Mouse (Mus musculus) frontal cortex, postnatal 25 days (tissue): Measurements from ENCODE around the gene Alox5ap.

Experiments
- DNase-seq, 2 experiments: peaks; one replicate each; pipeline ENCODE4 v3.0.0; 2022; ENCODE audit warnings: low spot score in 2 of 2

The Alox5ap gene

DNA sequence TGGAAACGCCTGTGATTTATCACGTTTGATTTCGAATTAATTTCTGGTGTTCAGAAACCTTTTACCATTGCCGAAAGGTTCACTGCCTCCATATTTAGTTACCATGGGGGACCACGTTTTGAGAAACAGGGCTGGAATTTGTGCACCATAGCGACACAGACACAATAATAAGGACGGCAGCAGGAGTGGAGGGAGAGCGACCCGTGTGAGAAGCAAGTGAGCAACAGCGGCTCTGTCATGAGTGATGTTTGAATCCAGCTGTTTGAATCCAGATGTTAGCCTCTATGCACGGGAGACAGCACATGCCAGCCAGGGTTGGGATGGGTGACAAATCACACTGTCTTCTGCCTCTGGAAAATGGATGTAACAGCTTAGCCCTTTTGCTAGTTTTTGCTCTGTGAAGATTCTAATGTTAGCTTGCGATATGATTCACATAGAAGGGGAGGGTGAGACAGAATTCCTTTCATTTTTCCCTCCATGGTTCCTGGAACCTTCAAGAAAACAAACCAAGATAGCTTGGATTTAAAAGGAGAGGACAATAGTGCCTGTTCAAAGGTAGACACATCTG lies 50.0 kb downstream of the Alox5ap start:
- DNase-seq, result no peak

DNA sequence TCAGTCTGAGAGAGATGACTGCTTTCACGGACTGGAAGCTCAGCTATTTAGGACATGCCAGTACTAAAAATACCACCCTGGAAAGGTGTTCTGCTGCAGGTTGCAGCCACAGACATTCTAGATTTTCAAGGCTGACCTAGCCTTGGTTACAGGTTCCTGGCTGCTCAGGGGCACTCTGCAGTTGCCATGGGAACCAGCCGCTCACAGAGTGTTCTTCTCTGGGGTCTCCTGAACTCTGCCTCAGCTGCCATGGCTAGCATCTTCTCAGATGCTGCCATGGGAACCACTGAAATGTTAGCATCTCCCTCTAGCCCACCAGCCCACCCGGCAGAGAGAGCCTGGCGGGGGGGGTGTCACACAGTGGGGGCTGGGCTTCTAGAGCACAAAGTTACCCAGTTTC lies 52.4 kb downstream of the Alox5ap start:
- DNase-seq, result no peak

DNA sequence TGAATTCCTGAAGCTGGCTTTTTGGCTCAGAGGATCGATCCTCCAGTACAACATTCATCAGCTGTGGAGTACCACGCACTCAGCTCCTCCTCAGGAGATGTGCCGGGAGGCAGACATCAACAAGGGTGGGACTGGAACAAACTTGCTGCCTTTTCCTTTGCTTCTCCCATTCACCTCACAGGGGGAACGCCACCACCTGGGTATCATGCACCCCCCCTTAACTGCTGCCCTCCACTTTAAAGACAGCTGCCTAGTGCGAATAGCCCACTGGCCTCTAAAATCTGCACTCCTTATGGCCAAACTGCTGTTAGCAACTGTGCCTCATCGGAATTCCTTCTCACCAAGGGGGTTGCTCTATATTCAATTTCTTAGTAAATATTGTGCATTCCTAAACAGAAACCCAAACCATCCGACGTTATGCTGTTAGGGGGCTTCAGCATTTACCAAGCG lies 55.3 kb downstream of the Alox5ap start:
- DNase-seq, result no peak

DNA sequence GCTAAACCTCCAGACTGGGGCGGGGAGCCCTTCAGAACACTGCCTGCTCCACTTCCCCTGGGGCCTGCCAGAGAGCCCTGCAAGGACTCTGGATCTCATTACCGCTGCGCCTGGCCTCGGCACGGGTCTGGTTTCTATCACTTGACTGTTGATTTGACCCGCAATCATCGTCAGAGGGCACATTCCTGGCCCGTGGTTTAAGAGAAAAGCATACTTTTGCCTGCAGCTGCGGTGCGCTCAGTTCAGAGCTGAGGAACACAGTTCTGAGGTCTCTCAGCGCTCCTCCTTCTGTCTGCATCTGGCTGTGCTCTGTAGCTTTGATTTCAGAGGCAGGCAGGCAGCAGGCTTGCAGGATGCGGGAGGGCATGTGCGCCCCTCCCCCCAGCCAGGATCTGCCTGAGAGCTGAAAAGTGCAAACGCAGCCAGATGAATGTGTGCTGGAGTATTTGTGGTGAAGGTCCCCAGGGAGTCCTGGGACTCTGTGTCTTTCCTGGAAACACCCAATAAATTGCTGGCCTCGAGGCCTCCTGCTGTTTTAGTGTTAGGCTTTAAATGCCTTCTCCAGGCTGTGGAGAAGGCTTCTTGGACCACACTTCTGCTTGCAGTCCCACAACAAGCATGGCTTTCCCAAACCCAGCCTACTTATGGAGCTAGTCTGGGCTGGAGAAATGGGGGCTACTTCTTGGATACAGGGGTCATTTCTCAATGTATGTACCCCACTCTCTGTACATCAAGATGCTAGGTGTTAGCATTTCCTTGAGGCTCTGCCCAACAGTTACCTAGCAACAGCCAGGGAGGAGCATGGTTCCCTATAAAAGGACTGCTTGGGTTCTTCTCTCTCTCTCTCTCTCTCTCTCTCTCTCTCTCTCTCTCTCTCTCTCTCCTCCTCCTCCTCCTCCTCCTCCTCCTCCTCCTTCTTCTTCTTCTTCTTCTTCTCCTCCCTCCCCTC lies 56.2 kb downstream of the Alox5ap start:
- DNase-seq, result peak in 1 of 2 experiments; percentile 59

DNA sequence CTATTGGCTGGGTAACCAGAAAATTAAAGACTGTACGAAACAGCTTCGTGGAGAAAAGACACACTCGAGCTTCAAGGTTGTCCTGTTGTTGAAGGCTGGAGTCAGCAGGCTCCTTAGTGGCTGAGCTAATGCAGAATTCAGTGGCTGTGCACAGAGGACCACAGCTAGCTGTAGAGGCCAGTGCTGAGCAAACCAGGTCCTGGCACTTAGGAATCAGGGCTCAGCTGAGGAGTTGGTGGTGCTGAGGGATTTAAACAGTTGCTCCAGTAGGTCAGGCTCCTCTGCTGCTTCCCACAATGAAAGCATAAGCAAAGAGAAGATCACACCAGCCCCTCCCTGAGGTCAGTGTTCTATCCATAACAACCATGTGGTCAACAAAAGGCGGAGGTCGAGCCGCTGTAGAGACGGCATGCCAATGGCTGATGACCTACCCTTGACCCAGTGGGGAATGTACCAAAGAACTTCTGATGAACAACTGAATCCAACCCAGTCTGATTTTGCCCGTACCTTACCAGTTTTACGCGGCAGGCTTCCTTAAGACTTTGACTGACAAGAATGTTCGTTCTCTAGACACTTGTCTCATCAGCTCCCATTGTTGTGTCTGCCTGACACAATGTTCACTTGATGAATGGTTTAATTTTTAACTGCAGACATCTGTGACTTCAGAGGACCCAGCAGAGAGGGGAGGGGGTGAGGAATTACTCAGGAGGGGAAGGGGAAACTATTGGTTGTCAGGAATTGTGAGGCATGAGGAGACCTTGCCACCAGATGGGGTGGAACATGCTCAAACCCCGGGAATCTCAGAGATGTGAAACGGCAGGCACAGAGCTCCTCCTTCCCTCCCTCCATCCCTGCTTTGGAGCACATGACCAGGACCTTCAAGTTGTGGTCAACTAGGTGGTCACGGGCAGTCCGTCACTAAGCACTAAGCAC lies 57.6 kb downstream of the Alox5ap start:
- DNase-seq, result no peak

DNA sequence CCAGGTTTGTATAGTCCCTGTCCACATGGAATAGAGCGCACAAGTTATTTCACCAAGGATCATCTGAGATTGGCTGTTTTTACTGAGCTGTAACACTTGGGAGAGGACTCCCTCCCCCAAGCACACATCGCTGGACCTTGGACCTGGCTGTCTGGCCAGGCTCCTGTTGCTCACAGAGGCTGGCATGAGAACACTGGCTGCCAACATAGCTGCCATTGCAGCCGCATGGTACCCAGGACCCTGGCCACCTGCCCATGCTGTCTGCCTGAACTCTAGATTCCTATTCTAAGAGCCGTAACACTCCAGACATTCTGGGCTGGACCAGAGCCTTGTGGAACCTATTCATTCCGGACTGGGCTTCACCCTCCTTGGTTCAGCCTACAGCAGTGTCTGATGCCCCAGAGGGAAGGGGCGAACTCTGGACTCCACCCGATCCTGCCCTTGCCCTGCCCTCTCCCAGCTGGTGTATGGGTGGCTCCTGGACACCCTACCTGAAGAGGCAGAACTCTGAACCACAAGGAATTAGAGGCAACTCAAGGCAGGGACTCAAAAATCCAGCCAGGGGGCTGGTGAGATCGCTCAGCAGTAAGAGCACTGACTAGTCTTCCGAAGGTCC lies 58.5 kb downstream of the Alox5ap start:
- no peak for DNase-seq

DNA sequence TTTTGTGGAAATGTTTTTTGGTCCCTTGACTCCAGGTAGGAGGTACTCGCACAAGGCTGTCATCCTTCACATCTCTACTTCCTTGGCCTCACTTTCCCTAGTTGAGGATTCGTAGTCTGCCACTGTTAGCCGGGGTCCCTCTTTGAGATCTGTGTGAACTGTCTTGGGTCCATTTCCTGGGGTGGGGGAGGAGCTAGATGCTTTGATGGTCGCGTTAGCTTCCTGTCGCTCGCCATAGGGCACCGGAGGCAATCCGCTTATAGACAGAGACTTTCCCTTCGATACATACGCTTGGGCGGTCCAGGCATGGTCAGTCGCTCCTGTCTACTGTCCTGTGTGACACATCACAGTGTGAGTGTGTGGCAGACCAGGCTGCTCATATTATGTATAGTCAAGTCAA lies 60.2 kb downstream of the Alox5ap start:
- no peak for DNase-seq

DNA sequence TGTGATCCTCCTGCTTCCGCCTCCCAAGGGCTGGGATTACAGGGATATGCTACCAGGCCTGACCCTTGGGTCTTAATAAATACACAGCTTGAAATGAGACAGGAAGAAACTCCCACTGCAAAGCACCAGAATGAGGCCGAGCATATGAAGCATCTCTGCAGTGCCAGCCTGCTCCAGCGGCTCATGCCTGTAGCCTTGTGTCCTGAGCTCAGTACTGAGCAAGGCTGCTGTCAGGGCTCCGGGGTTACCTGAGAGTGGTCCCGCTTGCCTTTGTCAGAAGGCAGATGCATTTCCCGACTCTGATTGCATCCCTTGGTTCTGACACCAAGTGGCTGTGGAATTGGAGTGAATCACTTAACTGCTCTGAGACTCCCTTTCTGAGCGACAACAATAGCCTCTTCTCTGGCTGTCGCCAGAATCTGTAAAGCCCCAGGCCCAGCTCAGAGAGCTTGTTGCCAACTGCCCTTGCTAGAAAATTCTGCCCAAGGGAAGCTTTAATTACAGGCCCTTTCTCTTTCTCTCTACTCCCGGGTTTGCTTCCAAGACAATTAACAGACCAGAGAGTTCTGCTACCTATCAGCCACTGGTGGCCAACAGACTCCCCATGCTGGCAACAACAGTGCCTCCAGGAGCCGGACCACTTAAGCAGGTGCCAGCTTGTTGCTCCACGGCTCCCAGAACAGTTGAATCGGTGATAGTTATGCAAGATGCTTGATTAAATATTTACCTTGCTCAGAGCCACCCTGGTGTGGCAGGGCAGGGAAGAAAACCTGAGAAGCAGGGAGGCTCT lies 64.7 kb downstream of the Alox5ap start:
- no peak for DNase-seq

DNA sequence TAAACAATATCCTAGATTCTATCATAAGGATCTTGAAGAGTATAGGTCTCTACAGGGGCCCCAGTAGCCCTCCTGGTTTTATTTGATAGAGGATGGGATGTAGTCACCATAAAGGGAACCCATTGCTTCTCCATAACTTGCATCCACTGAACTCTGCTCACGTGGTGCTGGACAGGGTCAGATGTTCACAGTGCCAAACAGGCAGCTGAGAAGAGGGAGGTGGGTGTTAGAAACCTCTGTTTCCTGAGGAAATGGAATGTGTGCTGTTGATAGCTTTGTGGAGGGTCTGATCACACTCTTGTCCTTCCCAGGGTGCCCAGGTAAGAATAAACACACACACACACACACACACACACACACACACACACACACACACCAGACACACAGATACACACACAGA lies 66.0 kb downstream of the Alox5ap start:
- no peak for DNase-seq

DNA sequence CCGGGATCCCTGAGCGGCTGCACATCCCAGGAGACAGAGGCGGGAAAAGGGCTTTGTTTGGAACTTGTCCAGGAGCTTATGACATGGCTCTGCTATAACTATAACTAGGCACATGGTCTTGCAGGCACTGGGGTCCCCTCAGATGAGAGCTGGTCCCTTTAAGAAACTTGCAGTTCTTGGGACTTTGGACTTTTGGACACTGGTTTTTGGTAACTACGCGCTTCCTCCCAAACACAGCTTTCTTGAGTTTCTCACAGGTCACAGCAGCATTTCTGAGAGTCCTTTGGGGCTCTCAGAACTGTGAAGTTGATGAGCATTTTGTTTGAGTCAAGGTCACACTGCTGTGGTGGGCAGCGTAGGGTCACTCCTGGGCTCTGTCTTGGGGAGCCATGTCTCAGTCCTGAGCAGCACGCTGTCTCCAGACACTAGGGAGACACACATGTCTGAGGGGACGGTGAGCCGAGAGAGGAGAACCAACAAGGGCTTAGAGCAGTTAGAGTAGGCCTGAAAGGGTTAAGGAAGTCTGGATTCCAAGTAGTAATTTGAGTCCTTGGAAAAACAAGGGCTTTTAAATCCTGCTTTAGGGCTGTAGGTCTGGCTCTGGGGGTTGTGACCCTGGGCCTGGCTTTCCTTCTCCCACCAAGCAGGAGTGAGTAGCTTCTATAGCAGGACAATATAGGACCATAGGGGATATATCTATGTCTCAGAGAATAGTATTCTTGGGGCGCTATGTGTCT lies 67.0 kb downstream of the Alox5ap start:
- DNase-seq, result no peak

DNA sequence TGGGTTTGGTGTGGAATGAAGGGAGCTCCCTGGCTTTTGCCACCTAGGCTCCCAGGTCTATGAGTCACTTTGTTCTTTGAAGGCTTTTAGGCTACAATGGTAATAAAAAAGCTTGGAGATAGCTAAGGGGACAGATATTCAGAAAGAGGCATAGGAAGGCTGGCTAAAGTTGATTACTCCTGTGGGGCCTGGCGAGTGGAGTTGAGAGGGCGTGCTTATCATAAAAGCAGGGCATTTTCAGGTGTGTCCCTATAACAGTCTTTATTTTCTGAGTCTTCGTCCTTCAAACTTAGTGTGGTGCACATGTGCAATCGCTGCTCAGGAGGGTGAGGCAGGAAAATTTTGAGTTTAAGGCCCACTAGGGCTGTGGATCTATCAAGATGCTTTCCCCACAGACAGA lies 68.2 kb downstream of the Alox5ap start:
- DNase-seq, result no peak

DNA sequence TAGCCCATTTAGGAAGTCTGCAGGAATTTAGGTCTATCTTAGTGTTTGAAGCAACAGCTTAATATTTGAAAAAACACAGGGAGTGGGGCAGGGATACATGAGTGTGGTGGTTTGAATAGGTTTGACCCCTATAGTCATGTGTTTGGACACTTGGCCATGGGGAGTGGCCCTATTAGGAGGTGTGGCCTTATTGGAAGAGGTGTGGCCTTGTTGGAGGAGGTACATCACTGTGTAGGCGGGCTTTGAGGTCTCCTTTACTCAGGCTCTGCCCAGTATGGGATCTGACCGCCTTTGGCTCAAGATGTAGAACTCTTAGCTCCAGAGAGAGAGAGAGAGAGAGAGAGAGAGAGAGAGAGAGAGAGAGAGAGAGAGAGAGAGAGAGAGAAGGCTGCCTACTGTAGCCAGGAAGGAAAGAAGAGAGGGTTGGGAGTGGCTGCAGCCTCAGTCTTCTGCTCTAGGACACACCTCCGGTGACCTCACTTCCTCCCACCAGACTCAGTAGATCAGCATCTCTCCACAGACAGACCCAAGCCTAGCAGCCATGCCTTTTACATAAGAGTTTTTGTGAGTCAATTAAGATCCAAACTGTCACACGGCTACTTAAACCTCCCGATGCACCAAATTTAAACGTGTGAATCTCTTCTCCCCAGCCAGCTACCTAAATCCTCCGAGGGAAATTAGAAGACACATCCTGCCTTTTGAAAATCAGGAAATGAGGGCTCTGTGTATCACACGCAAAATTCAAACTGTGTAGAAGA lies 69.6 kb downstream of the Alox5ap start:
- no peak for DNase-seq

DNA sequence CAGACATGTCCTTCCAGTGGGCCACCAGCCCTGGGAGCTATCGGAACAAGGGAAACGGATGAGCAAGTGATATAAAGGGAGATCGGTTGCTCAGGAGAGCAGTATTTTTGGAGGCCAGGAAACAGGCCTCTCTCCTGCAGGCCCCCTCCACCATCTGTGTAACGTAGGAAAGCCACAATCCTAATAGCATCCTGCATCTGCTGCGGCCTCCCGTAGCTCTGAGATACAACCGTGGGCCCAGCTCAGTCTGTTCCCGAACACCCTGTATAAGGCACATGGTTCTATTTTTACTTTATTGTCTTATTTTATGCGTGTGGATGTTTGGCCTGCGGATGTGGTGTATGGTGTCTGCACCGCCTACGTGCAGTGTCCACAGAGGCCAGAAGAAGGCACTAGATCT lies 70.4 kb downstream of the Alox5ap start:
- DNase-seq, result no peak

DNA sequence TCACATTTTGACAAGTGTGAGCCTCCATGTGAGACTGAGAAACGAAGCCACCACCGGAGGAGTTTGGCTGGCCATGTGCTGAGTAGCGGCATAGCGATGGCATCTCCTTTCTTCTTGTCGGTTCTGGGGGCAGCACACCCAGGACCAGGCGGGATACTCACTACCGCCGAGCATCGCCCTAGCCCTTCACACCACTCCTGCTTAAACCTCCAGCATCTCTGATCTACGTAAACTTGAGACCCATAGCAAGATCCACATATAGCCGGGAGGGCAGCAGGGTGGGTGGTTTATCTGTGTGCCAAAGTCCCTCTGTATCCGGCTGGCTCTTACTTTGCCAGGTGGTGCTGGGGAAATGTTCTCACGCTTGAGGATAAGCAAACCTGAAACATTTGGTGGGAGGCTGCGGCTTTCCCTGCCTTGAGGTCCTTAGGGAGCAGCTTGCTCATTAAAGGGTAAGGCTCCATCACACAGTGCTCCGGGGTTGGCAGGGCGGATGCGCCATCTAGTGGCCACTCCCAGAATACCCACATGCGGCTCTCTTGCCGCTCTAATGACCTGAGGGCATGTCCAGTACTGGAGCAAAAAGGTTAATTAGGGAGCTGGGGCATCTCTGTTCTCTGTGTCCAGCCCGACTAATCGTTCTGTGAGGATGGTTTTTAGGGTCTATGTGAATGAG lies 71.1 kb downstream of the Alox5ap start:
- peak; percentile 79 to 80 for DNase-seq

DNA sequence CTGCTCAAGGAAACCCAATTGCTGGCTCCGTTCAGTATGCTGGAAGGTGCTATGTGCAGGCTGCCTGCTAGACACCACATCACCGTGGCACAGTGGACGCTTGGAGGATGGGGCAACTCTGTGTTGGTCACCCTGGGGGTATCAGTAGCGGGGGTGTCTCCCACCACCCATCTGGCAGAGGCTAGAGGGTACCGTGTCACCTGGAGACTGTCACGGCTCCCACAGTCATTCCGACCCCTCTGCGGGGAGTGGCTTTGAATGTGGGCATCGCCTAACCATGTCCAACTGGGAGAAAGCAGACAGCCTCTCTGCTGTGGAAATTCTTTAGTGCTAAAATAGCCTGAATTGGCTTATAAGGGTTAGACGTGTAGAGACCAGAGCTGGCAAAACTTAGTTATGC lies 72.6 kb downstream of the Alox5ap start:
- DNase-seq, result no peak
